Mouse (Mus musculus) adrenal gland, postnatal 36 days (tissue): ENCODE results near the gene Fam98a. TPM values are rescaled to one million over a fixed set of nuclear protein-coding genes. Genes with fewer than 3 reads are reported as not detected.
A peak's percentile ranks its signal among the peaks of the same experiment; 100 is the strongest.

Experiments
- DNase-seq, 2 experiments: peaks; one replicate each; pipeline ENCODE4 v3.0.0; 2021; ENCODE audit warnings: mixed read lengths in 1 of 2
- long read RNA-seq, 2 experiments: library from polyadenylated mRNA; stranded (forward); transcript quantifications; one replicate each; pipeline ENCODE4 v2.0.0; 2021; ENCODE audit warnings: borderline sequencing depth in 2 of 2
- total RNA-seq, 2 experiments: library from RNA; stranded (reverse); gene quantifications; 2 replicates each; pipeline ENCODE4 v1.2.3; 2021

Fam98a gene
- total RNA-seq: 10 to 100 TPM; 27.1 to 41.8 TPM
- long read RNA-seq, experiment 1, transcript Fam98a-201 (8 exons, 2,817 nt): major isoform, 32 of 36 reads
- long read RNA-seq, experiment 1, partial matches to known transcripts: 0 of 36 reads
- long read RNA-seq, experiment 1, other reads (novel, unspliced or antisense): 2 of 36 reads
- long read RNA-seq, experiment 2, transcript Fam98a-201 (8 exons, 2,817 nt): major isoform, 8 of 9 reads
- long read RNA-seq, experiment 2, partial matches to known transcripts: 0 of 9 reads
- long read RNA-seq, experiment 2, other reads (novel, unspliced or antisense): 1 of 9 reads

DNA sequence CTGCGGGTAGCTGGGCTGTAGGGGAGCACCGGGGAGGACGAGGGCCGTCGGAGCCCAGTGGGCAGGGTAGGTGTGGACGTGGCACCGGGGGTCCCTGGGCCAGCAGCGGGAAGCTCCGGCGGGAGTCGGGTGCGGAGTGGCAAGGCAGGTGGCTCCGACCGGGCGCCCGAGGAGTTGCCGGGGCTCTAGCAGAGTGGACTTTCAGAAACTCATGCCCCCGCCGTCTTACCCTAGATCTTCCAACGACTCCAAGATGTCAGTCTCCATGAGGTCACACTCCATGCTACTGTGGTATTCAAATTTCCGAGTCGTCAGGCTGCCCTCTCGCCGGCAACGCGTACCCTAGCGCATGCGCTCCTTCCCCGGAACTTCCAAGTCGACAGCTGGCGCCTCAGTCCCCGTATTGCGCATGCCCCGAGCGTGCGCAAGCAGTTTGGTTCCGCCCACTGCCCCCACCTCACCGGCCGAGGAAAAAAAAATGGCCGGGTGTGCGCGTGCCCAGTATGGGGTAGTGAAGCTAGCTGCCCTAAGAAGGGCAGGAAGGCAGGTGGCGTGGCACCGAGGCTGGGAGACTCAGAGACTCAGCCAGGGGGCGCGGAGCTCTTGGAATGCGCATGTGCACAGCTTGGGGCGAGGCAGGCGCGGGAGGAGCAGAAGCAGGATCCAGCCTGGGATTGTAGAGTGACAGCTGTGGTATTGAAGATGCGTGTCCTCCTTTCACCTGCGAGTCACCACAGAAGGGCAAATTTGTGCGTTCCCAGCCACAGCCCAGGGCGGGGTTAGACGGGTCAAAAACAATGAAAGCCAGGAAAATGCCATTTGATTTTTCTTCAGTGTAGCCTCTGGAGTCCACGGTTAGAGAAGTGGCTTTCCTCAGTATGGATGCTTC lies at the start of gene Fam98a:
Fam98a (minus strand) TSS at position 435 of the 889 bp plus-strand sequence.
- DNase-seq: peak; percentile 99

- no peak for DNase-seq
These were observed 46.9 kb upstream of the Fam98a start for GRCm38 (mm10) chr17:75598652-75599051.

- no peak for DNase-seq
These were observed 31.0 kb upstream of the Fam98a start for GRCm38 (mm10) chr17:75582738-75583137.

DNA sequence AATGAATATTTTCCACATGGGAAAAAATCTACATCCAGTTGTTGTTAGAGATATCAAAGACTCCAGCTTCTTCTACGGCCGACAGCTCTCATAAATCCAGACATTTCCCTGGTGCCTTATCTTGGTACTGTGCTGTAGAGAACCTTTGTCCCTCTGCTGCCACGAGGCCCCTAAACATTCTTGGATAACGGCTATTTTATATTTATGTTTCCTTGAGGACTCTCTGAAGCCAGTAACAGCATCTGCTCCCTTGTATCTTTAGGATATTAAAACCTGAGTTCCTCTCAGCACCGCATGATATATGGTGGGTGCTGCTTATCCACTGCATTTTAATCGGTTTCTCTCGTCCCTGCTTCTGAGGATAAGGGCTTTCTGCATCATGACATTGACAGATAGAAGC lies 23.9 kb upstream of the Fam98a start:
- no peak for DNase-seq

DNA sequence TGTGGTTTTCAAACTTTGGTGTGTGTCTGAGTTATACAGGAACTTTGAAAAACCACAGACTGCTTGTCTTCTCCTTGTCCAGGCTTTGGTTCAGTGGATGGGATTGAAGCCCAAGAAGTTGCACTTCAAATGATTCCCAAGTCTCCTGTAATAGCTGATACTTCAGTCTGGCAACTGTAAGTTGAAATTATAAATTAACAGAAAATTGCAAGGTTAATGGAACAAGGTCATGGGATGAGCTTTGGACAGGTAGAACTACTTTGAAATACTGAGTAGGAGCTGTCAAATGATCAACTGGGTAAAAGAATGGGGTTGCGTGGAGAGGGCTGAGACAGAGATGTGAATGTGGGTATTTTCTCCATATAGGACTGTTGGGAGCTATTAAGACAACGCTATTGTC lies 6.3 kb upstream of the Fam98a start:
- no peak for DNase-seq

- DNase-seq: no peak
These were observed 5.3 kb upstream of the Fam98a start for GRCm38 (mm10) chr17:75557031-75557430.

DNA sequence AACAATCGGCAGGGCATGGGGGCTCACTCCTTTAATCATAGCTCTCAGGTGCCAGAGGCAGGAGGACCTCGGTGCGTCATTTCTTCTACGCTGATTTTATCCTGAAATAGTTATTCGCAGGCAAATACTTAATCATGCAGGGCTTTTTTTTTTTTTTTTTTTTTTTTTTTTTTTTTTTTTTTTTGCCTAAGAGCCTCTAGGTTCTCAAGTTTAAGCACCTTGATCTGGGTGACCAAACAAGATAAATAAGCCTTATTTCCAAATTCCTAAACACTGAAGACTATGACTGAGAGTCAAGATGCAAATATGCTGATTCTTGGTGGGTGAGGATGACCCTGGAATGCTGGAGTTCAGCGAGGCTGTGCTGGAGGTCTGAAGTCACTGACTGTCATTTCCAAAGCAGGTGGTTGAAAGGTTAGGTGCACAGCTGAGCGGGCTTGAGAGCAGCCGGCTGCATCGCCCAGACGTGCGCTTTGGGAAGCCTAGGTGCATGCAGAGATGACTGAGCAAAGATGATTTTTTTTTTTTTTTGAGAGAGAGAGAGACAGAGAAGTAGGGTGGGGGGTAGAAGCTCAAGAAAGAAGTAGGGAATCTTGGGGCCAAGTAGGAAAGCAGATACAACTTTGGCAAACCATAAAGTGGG lies 854 bp downstream of the Fam98a start:
- DNase-seq: peak in 1 of 2 experiments; percentile 10

- peak; percentile 24 to 54 for DNase-seq
These were observed 7.5 kb downstream of the Fam98a start for GRCm38 (mm10) chr17:75544262-75544661.

- DNase-seq: no peak
These were observed 8.3 kb downstream of the Fam98a start for GRCm38 (mm10) chr17:75543434-75543833.

GRCm38 (mm10) chr17:75539841-75540240 lies 11.9 kb downstream of the Fam98a start:
- DNase-seq: no peak

DNA sequence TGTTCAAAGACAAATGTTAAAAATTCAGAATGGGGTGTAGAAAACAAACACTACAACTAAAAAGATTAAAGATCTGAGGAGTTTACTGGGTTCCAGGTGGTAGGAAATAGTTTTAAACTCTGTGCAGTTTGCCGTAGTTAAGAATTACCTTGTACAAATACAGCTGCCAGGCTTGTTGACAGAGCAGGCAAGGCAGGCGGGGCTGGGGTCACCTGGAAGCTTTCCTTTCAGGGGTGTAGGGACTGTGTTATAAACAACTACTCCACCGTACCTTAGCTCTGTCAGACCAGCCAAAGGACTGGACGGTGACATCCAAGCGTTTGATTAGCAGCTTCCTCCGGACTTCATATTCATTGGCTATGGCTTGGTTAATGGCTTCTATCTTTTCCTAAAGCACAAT lies 12.6 kb downstream of the Fam98a start:
- no peak for DNase-seq

- no peak for DNase-seq
These were observed 13.3 kb downstream of the Fam98a start for GRCm38 (mm10) chr17:75538431-75538830.

- DNase-seq: no peak
These were observed 14.7 kb downstream of the Fam98a start for GRCm38 (mm10) chr17:75537050-75537445.

GRCm38 (mm10) chr17:75536396-75537049 lies 15.2 kb downstream of the Fam98a start:
- DNase-seq: peak in 1 of 2 experiments; percentile 49

GRCm38 (mm10) chr17:75535612-75536011 lies 16.1 kb downstream of the Fam98a start:
- DNase-seq: no peak

GRCm38 (mm10) chr17:75534314-75535020 lies 17.3 kb downstream of the Fam98a start:
- DNase-seq: no peak

- no peak for DNase-seq
These were observed 19.2 kb downstream of the Fam98a start for GRCm38 (mm10) chr17:75532469-75532986.

GRCm38 (mm10) chr17:75529222-75529935 lies 22.4 kb downstream of the Fam98a start:
- DNase-seq: no peak

DNA sequence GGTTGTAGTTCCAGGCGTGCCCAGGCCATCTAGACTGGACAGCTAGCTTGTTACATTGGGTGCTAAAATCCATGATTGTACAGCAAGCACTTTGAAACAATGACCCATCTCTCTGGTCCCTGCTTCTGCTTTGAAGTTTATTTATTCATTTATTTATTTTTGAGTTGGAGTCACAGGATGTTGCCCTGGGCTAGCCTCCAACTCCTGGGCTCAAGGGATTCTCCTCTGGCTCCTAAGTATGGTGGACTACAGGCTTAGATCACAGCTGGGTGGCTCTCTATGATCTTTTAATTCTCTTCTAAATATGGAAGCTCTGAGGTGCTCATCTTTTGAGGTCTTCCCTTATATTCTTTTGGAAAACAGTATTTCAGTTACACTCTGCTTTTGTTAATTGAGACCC lies 25.3 kb downstream of the Fam98a start:
- DNase-seq: no peak

GRCm38 (mm10) chr17:75523812-75524211 lies 27.9 kb downstream of the Fam98a start:
- peak; percentile 17 to 64 for DNase-seq
